ENCODE assay signal across 8 mouse cellular contexts in genomic region chr13:73732742-73733700, GRCm38 (mm10). TPM values are rescaled to one million over a fixed set of nuclear protein-coding genes. Genes with fewer than 3 reads are reported as not detected.
DNase-seq lines count a peak whose midpoint lies in the region; ATAC-seq lines count a peak whose summit lies in the region.

Gene Slc12a7 (plus strand): TSS chr13:73733094.

- 4% methylated on average over 47 of the region's 48 CpGs for WGBS in embryonic facial prominence, embryonic 13.5 days
- WGBS in liver, embryonic 11.5 days: 5% methylated on average over 46 of the region's 48 CpGs
- WGBS in neural tube, embryonic 11.5 days: 5% methylated on average over 40 of the region's 48 CpGs

- H3K27ac ChIP-seq in embryonic facial prominence, embryonic 13.5 days: no peak within 1 kb of the TSS
- H3K27ac ChIP-seq in liver, embryonic 11.5 days (ENCODE audit: low read depth, low read length): no peak within 1 kb of the TSS
- H3K27ac ChIP-seq in neural tube, embryonic 11.5 days (ENCODE audit: low read depth, low read length): no peak within 1 kb of the TSS

- peaks cover 93% of the 10 kb centered on the region for H3K27me3 ChIP-seq in megakaryocyte, embryonic 14.5 days (replicated peaks)
- peaks cover 27% of the 10 kb centered on the region for H3K27me3 ChIP-seq in embryonic facial prominence, embryonic 13.5 days
- H3K27me3 ChIP-seq in liver, embryonic 11.5 days (replicated peaks; ENCODE audit: control insufficient read depth, insufficient read depth, low read length): peaks cover 34% of the 10 kb centered on the region
- H3K27me3 ChIP-seq in neural tube, embryonic 11.5 days (ENCODE audit: control insufficient read depth, insufficient read depth, low read length): peaks cover 4% of the 10 kb centered on the region; the same call in 1 of the 2 replicates

- peaks cover 12% of the 10 kb centered on the region for H3K9me3 ChIP-seq in megakaryocyte, embryonic 14.5 days
- no peaks in the 10 kb centered on the region for H3K9me3 ChIP-seq in embryonic facial prominence, embryonic 13.5 days
- no peaks in the 10 kb centered on the region for H3K9me3 ChIP-seq in liver, embryonic 11.5 days (ENCODE audit: control insufficient read depth, low read length)
- H3K9me3 ChIP-seq in neural tube, embryonic 11.5 days (ENCODE audit: control insufficient read depth, low read length): no peaks in the 10 kb centered on the region

- peaks cover 15% of the 10 kb centered on the region for H3K4me1 ChIP-seq in megakaryocyte, embryonic 14.5 days
- peaks cover 4% of the 10 kb centered on the region; the same call in 1 of the 2 replicates for H3K4me1 ChIP-seq in embryonic facial prominence, embryonic 13.5 days
- peaks cover 5% of the 10 kb centered on the region; the same call in 1 of the 2 replicates for H3K4me1 ChIP-seq in liver, embryonic 11.5 days (replicated peaks; ENCODE audit: control insufficient read depth, insufficient read depth, low read length)
- peaks cover 7% of the 10 kb centered on the region; the same call in 1 of the 2 replicates for H3K4me1 ChIP-seq in neural tube, embryonic 11.5 days (ENCODE audit: control insufficient read depth, insufficient read depth, low read length)

- peak within 1 kb of the TSS; percentile 78 for H3K4me3 ChIP-seq in megakaryocyte, embryonic 14.5 days (replicated peaks)
- peak within 1 kb of the TSS; percentile 40 for H3K4me3 ChIP-seq in embryonic facial prominence, embryonic 13.5 days
- peak within 1 kb of the TSS; percentile 37 for H3K4me3 ChIP-seq in liver, embryonic 11.5 days (ENCODE audit: low read depth, low read length)
- H3K4me3 ChIP-seq in neural tube, embryonic 11.5 days (ENCODE audit: low read depth, low read length): peak within 1 kb of the TSS; percentile 32

- ATAC-seq in megakaryocyte, adult 5-6 weeks (ENCODE audit: poor library complexity, severe bottlenecking): no peak
- peak; percentile 44; the same call in 1 of the 2 replicates for ATAC-seq in embryonic facial prominence, embryonic 13.5 days (ENCODE audit: insufficient number of reproducible peaks, insufficient read depth, low FRiP score, low TSS enrichment, low read depth)
- ATAC-seq in hematopoietic stem cell, adult 5-6 weeks (replicated peaks in 1 of 2; ENCODE audit: insufficient read depth in 1 of 2, low FRiP score in 2 of 2, low TSS enrichment in 1 of 2, low read depth in 1 of 2, poor library complexity in 2 of 2, severe bottlenecking in 2 of 2): no peak; a peak in 1 of 4 replicates
- no peak for ATAC-seq in liver, embryonic 11.5 days (replicated peaks; ENCODE audit: low FRiP score)
- peak; percentile 75 for ATAC-seq in neural tube, embryonic 11.5 days (ENCODE audit: insufficient read depth, low FRiP score, low TSS enrichment)

- H3K4me2 ChIP-seq in embryonic facial prominence, embryonic 13.5 days: peak within 1 kb of the TSS; percentile 72
- H3K4me2 ChIP-seq in liver, embryonic 11.5 days: peak within 1 kb of the TSS; percentile 64
- H3K4me2 ChIP-seq in neural tube, embryonic 11.5 days (ENCODE audit: low read depth): peak within 1 kb of the TSS; percentile 61

- DNase-seq in liver, embryonic 11.5 days (ENCODE audit: low spot score): no peak
- DNase-seq in neural tube, embryonic 11.5 days (ENCODE audit: low spot score): peak; percentile 44
- no peak for DNase-seq in layer of hippocampus, adult 8-10 months (ENCODE audit: low spot score in 2 of 2)
- DNase-seq in gastrocnemius, adult 8-10 months (ENCODE audit: low spot score in 2 of 2): no peak

- H3K9ac ChIP-seq in embryonic facial prominence, embryonic 13.5 days: peak within 1 kb of the TSS; percentile 60
- no peak within 1 kb of the TSS for H3K9ac ChIP-seq in liver, embryonic 11.5 days (ENCODE audit: low read depth, low read length)
- peak within 1 kb of the TSS; percentile 30 for H3K9ac ChIP-seq in neural tube, embryonic 11.5 days (ENCODE audit: low read length)

- H3K36me3 ChIP-seq in megakaryocyte, embryonic 14.5 days (replicated peaks; ENCODE audit: low read length): no peaks in the 10 kb centered on the region
- no peaks in the 10 kb centered on the region for H3K36me3 ChIP-seq in embryonic facial prominence, embryonic 13.5 days
- H3K36me3 ChIP-seq in liver, embryonic 11.5 days (ENCODE audit: control insufficient read depth, insufficient read depth, low read length): no peaks in the 10 kb centered on the region
- H3K36me3 ChIP-seq in neural tube, embryonic 11.5 days (ENCODE audit: control insufficient read depth, insufficient read depth, low read length): no peaks in the 10 kb centered on the region

RNA-seq across cellular contexts. Expression of gene Slc12a7, which starts in this region (rescaled TPM):
- polyA plus RNA-seq in megakaryocyte, embryonic 14.5 days (2012; ENCODE audit: insufficient read depth, low replicate concordance): 0.75 and 2.8 TPM in 2 replicates
- total RNA-seq in megakaryocyte, adult 5-6 weeks (2015): 3.6 and 8.3 TPM in 2 replicates
- 2.6 and 4.3 TPM in 2 replicates for total RNA-seq in megakaryocyte, adult 5-6 weeks (2017)
- polyA plus RNA-seq in embryonic facial prominence, embryonic 13.5 days (2015; fragmentation: Nextera tagmentation; extraction: Ambion mirVana): 21.5 and 24.9 TPM in 2 replicates
- total RNA-seq in hematopoietic stem cell, adult 5-6 weeks (2017): 11.8 and 19.2 TPM in 2 replicates
- polyA plus RNA-seq in liver, embryonic 11.5 days (2014; fragmentation: Nextera tagmentation; extraction: Ambion mirVana): 20.4 and 21.0 TPM in 2 replicates
- 41.4 and 44.8 TPM in 2 replicates for polyA plus RNA-seq in neural tube, embryonic 11.5 days (2014; fragmentation: Nextera tagmentation; extraction: Ambion mirVana)
- 1 to 10 TPM; 4.3 to 7.4 (median 6.5) TPM for total RNA-seq in layer of hippocampus, adult 8-10 months (2022)
- total RNA-seq in gastrocnemius, adult 8-10 months (2022): 1 to 10 TPM; 3.5 to 5.1 (median 3.6) TPM

Comparison
In these comparisons a context has a peak if more than half of its experiments do, and no peak if none do; other contexts are left out.
1. ATAC-seq: peak in embryonic facial prominence, embryonic 13.5 days (single experiment) and neural tube, embryonic 11.5 days (single experiment); none in megakaryocyte, adult 5-6 weeks (single experiment), hematopoietic stem cell, adult 5-6 weeks (0 of 2) and liver, embryonic 11.5 days (single experiment).
2. Peak in every context shown above with its lines, with median percentiles within 50 percentile points of each other: H3K4me3 ChIP-seq and H3K4me2 ChIP-seq.